Mouse (Mus musculus): Measurements from ENCODE around the gene Slc10a4. TPM values are rescaled to one million over a fixed set of nuclear protein-coding genes. Genes with fewer than 3 reads are reported as not detected.

Slc10a4 gene
- total RNA-seq, 2 experiments from 2014 or later, result not detected

- 0 out of 2 replicates have a peak, but pooled peaks have one; percentile 34 for ATAC-seq (replicated peaks; ENCODE audit: low FRiP score, poor library complexity, severe bottlenecking)
Measured at GRCm38 (mm10) chr5:73012884-73013610, 6.4 kb downstream of the Slc10a4 start.

DNA sequence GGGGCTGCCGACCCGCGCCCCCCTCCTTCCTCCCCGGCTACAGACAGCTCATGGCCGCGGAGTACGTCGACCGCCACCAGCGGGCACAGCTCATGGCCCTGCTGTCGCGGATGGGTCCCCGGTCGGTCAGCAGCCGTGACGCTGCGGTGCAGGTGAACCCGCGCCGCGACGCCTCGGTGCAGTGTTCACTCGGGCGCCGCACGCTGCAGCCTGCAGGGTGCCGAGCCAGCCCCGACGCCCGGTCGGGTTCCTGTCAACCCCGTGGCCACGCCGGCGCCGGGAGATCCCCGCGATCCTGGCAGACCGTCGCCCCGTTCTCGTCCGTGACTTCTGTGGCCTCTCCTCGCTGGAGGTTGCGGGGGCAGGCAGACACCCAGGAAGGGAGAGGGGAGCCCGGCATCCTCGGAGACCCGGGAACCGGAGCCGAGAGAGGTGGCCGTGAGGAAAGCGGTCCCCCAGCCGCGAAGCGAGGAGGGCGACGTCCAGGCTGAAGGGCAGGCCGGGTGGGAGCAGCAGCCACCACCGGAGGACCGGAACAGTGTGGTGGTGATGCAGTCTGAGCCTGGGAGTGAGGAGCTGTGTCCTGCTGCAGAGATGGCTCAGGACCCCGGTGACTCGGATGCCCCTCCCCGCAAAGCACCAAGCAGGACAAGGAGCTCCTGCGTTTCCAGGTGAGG is 7.1 kb downstream of the Slc10a4 start:
- 0 out of 2 replicates have a peak, but pooled peaks have one; percentile 42 for ATAC-seq (replicated peaks; ENCODE audit: low FRiP score, poor library complexity, severe bottlenecking)

DNA sequence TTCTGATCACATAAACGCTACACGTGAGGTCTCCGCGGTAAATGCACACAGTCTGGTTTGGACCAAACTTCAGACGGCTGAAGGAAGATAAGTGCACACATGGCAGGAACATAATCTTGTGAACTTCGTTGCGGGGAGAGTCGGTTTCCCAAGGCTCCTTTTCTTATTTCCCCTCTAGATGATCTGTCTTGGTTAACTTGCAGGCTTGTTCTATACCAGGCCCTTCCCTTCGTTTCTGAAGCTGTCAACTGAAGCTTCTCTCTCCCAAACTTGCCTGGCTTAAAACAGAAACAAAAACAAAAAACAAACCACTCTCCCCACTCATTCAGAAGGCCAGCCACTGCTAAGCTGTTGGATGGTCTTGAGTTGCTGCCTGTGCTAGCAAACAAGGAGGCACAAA is 8.1 kb downstream of the Slc10a4 start:
- no peak for ATAC-seq (replicated peaks; ENCODE audit: low FRiP score, poor library complexity, severe bottlenecking)

DNA sequence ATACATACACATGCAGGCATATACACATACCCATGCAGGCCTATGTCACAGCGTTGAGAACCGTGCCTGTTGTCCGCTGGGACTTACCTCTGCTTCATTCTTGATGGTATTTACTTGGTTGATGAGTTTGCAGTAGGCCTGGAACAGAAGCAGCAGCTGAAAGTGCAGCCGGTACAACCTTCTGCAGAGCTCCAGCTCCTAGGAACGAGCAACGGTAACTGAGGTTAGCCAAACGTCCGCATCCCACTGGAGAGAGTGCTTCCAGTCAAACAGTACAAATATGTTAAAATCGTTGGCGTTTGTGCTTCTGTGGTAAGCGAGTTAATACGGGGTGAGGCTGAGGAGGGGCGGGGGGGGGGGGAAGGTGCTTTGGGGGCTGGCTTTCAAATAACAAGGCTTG is 17.1 kb downstream of the Slc10a4 start:
- ATAC-seq (replicated peaks; ENCODE audit: low FRiP score, poor library complexity, severe bottlenecking), result no peak

- no peak for ATAC-seq (replicated peaks; ENCODE audit: low FRiP score, poor library complexity, severe bottlenecking)
Measured at GRCm38 (mm10) chr5:73028646-73029045, 22.0 kb downstream of the Slc10a4 start.

DNA sequence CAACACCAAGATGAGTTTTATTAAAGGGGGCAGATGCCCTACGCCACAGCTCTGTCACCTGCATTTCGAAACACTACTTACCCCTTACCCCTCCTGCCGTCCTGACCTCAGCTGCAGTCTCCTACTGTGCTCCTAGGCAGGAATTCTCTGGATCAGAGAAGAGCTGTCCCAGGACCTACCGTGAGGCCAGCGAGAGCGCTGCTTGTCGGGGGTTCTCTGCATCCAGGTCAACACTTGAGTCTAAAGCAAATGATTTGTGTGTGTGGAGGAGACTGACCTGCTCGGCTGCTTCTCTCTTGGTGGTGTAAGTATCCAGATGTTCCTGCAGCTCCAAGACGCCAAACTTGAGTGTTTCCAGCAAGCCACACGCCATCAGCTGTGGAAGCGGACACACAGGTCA is 25.8 kb downstream of the Slc10a4 start:
- no peak for ATAC-seq (replicated peaks; ENCODE audit: low FRiP score, poor library complexity, severe bottlenecking)

DNA sequence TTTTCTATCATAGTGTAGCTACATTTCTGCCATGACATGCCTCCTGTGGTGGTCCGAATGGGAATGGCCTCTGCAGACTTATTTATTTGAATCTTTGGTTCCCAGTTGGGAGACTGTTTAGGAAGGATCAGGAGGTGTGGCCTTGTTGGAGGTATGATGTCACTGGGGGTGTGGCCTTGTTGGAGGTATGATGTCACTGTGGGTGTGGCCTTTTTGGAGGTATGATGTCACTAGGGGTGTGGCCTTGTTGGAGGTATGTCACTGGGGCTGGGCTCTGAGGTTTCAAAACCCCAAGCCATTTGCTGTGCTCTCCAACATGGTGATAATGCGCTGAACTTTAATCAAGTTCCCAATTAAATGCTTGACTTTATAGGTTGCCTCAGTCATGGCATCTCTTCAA is 37.4 kb downstream of the Slc10a4 start:
- no peak for ATAC-seq (replicated peaks; ENCODE audit: low FRiP score, poor library complexity, severe bottlenecking)

DNA sequence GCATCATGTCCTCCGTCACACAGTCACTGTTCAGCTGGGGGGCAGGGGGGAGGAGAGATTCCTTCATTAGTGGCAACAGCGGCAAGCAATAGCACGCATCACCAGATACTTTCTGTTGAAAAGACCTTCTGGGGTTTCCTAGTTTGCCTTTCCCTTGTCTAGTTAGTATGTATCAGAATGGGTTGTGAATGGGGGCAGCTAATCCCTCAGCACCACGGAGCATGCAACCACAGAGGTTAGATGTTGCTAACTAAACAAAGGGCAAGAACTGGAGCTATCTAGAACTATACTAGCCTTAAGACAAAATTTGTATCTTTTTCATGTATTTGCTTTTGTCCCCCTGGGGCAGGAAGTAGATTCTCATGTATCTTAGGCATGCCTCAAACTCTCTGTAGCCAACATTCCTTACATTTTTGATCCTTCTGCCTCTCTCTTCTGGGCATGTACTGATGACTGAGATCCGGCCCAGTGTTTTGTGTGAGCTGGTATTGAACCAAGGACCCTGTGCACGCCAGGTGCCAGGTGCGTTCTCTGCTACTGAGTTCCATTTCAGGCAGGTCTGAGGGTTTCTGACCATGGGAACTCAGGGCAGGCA is 41.1 kb downstream of the Slc10a4 start:
- no peak for ATAC-seq (replicated peaks; ENCODE audit: low FRiP score, poor library complexity, severe bottlenecking)

DNA sequence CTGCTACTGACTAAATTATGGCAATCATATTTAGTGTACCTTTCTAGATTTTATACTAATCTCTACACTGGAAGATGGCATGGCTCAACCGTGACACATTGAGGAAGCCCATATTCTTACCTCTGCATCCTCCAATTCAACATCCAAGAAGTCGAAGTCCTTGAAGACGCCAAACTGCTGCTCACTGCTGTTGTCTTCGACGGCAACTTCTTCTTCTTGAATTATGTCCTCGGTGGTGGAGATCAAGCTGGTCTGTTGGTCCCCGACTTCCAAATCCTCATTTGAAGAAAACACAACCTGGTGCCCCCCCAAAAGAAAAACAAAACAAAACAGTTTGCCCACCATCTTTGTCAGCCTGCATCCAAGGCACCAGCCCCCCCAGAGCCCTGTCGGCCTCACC is 47.2 kb downstream of the Slc10a4 start:
- no peak for ATAC-seq (replicated peaks; ENCODE audit: low FRiP score, poor library complexity, severe bottlenecking)

DNA sequence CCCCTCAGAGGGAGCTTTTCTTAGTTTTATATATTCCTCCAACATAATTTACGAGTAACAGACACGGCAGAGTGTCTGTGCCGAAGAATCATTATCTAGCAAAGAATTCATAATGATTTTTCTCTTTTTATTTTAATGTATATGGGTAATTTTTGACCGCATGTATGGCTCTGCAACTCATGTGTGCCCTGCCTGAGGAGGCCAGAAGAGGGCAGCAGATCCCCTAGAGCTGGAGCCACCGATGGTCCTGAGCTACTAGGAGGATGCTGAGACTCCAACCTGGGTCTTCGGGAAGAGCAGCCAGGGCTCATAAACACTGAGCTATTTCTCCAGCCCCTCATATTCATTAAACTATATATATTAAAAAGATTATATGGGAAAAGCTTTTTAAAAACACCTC is 49.8 kb downstream of the Slc10a4 start:
- ATAC-seq (replicated peaks; ENCODE audit: low FRiP score, poor library complexity, severe bottlenecking), result no peak

GRCm38 (mm10) chr5:73056937-73057336 is 50.3 kb downstream of the Slc10a4 start:
- ATAC-seq (replicated peaks; ENCODE audit: low FRiP score, poor library complexity, severe bottlenecking), result no peak

DNA sequence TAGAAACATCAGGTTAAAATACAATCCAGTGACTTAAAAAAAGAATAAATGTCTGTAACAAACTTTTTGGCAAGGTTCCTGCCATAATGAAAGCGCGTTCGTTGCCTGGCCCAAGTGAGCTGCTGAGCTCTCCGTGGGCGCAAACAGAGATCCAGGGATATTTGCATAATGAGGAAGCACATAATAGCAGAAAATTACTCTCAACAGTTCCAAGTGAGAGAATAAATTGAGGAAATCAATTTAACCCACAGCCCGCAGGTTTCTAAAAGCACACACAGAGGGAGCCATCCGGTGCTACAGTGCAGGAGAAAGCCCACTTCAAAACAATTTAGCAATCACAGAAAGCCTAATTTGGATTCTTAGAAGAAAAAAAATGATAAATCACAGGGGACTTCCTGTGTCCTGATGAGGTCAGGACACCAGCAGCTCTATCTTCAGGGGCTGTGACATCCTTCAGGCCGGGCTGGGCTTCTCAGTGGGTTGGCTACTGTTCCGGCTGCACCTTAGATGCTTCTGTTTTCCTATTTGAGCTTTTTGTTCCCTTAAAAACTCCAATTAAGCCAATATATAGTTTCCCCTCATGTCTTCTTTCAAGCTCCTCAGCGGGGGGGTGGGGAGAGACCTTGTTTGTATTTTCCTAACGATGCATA is 54.9 kb downstream of the Slc10a4 start:
- no peak for ATAC-seq (replicated peaks; ENCODE audit: low FRiP score, poor library complexity, severe bottlenecking)

Other genes starting within 250 kb of the Slc10a4 start
- gene Tec, start 138.4 kb upstream of the Slc10a4 start, total RNA-seq (2015; ENCODE audit: low replicate concordance), result 2.5 and 10.8 TPM in 2 replicates
- gene Tec, start 138.4 kb upstream of the Slc10a4 start, total RNA-seq (2017; ENCODE audit: low replicate concordance), result 2.4 and 5.7 TPM in 2 replicates
- 22.2 and 25.2 TPM in 2 replicates for gene Slain2, start 92.6 kb upstream of the Slc10a4 start, total RNA-seq (2015; ENCODE audit: low replicate concordance)
- 3.3 and 11.0 TPM in 2 replicates for gene Slain2, start 92.6 kb upstream of the Slc10a4 start, total RNA-seq (2017; ENCODE audit: low replicate concordance)
- not detected in 2 replicates for gene Gm10135, start 32.2 kb upstream of the Slc10a4 start, total RNA-seq (2015; ENCODE audit: low replicate concordance)
- gene Gm10135, start 32.2 kb upstream of the Slc10a4 start, total RNA-seq (2017; ENCODE audit: low replicate concordance), result not detected in 2 replicates
- gene Fryl, start 249.7 kb downstream of the Slc10a4 start, total RNA-seq (2015; ENCODE audit: low replicate concordance), result 326 and 449 TPM in 2 replicates
- 610 and 678 TPM in 2 replicates for gene Fryl, start 249.7 kb downstream of the Slc10a4 start, total RNA-seq (2017; ENCODE audit: low replicate concordance)

Measured in erythroid progenitor cell, adult 5-6 weeks (primary cell).